Mouse (Mus musculus): Measurements from ENCODE around the gene Sprn. TPM values are rescaled to one million over a fixed set of nuclear protein-coding genes. Genes with fewer than 3 reads are reported as not detected.

Gene Sprn
- polyA plus RNA-seq, 1 experiment from 2014 or later, result 0.16 TPM

- H3K9ac ChIP-seq (ENCODE audit: low read depth, low read length), result no peak overlapping the region
- no peaks in the 10 kb centered on the region for H3K36me3 ChIP-seq (ENCODE audit: insufficient read depth, low read length)
- H3K4me2 ChIP-seq (ENCODE audit: low read length), result no peak overlapping the region
- 65% methylated on average over 2 of the region's 2 CpGs for WGBS
- no peaks in the 10 kb centered on the region for H3K27me3 ChIP-seq (ENCODE audit: insufficient read depth, low read length)
- H3K27ac ChIP-seq, result no peak overlapping the region
- no peaks in the 10 kb centered on the region for H3K9me3 ChIP-seq (replicated peaks; ENCODE audit: low read length)
- H3K4me1 ChIP-seq (replicated peaks; ENCODE audit: insufficient read depth, low read length), result no peaks in the 10 kb centered on the region
- DNase-seq (ENCODE audit: low spot score) (no peak), ATAC-seq (replicated peaks; ENCODE audit: low FRiP score, low read depth) (no peak)
- no peak for TF ChIP-seq CTCF (IDR thresholded peaks at IDR 0.05; ENCODE audit: low read depth)
- H3K4me3 ChIP-seq (replicated peaks; ENCODE audit: low read depth, low read length), result no peak overlapping the region
Measured at GRCm38 (mm10) chr7:140179176-140179575, 24.5 kb upstream of the Sprn start.

GRCm38 (mm10) chr7:140172936-140173335, 18.3 kb upstream of the Sprn start, which contains the start of gene Olfr523:
TSS of gene Olfr523 (plus strand) at chr7:140173217.
- no peak for TF ChIP-seq CTCF (IDR thresholded peaks at IDR 0.05; ENCODE audit: low read depth)
- 47% methylated on average over 1 of the region's 1 CpGs for WGBS

GRCm38 (mm10) chr7:140170863-140171262, 16.2 kb upstream of the Sprn start:
- H3K36me3 ChIP-seq (ENCODE audit: insufficient read depth, low read length), result no peaks in the 10 kb centered on the region
- H3K27ac ChIP-seq, result no peak overlapping the region
- no peak overlapping the region for H3K4me2 ChIP-seq (ENCODE audit: low read length)
- H3K27me3 ChIP-seq (ENCODE audit: insufficient read depth, low read length), result no peaks in the 10 kb centered on the region
- H3K4me3 ChIP-seq (replicated peaks; ENCODE audit: low read depth, low read length), result no peak overlapping the region
- H3K9me3 ChIP-seq (replicated peaks; ENCODE audit: low read length), result no peaks in the 10 kb centered on the region; the same call in 1 of the 2 replicates
- H3K4me1 ChIP-seq (replicated peaks; ENCODE audit: insufficient read depth, low read length), result no peaks in the 10 kb centered on the region
- TF ChIP-seq CTCF (IDR thresholded peaks at IDR 0.05; ENCODE audit: low read depth), result no peak
- no peak for DNase-seq (ENCODE audit: low spot score)
- ATAC-seq (replicated peaks; ENCODE audit: low FRiP score, low read depth), result no peak
- no peak overlapping the region for H3K9ac ChIP-seq (ENCODE audit: low read depth, low read length)
- 89% methylated on average over 3 of the region's 3 CpGs for WGBS

More at GRCm38 (mm10) chr7:140172936-140173335, 18.3 kb upstream of the Sprn start, which contains the start of gene Olfr523:
- H3K9me3 ChIP-seq (replicated peaks; ENCODE audit: low read length), result no peaks in the 10 kb centered on the region
- DNase-seq (ENCODE audit: low spot score), result no peak
- H3K4me3 ChIP-seq (replicated peaks; ENCODE audit: low read depth, low read length), result no peak within 1 kb of the TSS
- H3K27ac ChIP-seq, result no peak within 1 kb of the TSS
- H3K9ac ChIP-seq (ENCODE audit: low read depth, low read length), result no peak within 1 kb of the TSS
- H3K4me2 ChIP-seq (ENCODE audit: low read length), result no peak within 1 kb of the TSS
- H3K36me3 ChIP-seq (ENCODE audit: insufficient read depth, low read length), result no peaks in the 10 kb centered on the region
- no peaks in the 10 kb centered on the region for H3K4me1 ChIP-seq (replicated peaks; ENCODE audit: insufficient read depth, low read length)
- H3K27me3 ChIP-seq (ENCODE audit: insufficient read depth, low read length), result no peaks in the 10 kb centered on the region
- ATAC-seq (replicated peaks; ENCODE audit: low FRiP score, low read depth), result no peak

- ATAC-seq (replicated peaks; ENCODE audit: low FRiP score, low read depth) (no peak), DNase-seq (ENCODE audit: low spot score) (no peak)
- Histone ChIP-seq H3K4me3 (replicated peaks; ENCODE audit: low read depth, low read length) (no peak overlapping the region), H3K27ac (no peak overlapping the region), H3K36me3 (ENCODE audit: insufficient read depth, low read length) (no peaks in the 10 kb centered on the region), H3K9ac (ENCODE audit: low read depth, low read length) (no peak overlapping the region), H3K9me3 (replicated peaks; ENCODE audit: low read length) (no peaks in the 10 kb centered on the region; the same call in 1 of the 2 replicates), H3K4me2 (ENCODE audit: low read length) (no peak overlapping the region), H3K27me3 (ENCODE audit: insufficient read depth, low read length) (no peaks in the 10 kb centered on the region), H3K4me1 (replicated peaks; ENCODE audit: insufficient read depth, low read length) (no peaks in the 10 kb centered on the region)
- WGBS, result 70% methylated on average over 4 of the region's 4 CpGs
- TF ChIP-seq CTCF (IDR thresholded peaks at IDR 0.05; ENCODE audit: low read depth), result no peak
Measured at GRCm38 (mm10) chr7:140169386-140169785, 14.7 kb upstream of the Sprn start.

- H3K9me3 ChIP-seq (replicated peaks; ENCODE audit: low read length), result no peaks in the 10 kb centered on the region; the same call in 1 of the 2 replicates
- no peaks in the 10 kb centered on the region for H3K4me1 ChIP-seq (replicated peaks; ENCODE audit: insufficient read depth, low read length)
- no peak overlapping the region for H3K9ac ChIP-seq (ENCODE audit: low read depth, low read length)
- no peak for ATAC-seq (replicated peaks; ENCODE audit: low FRiP score, low read depth)
- H3K4me2 ChIP-seq (ENCODE audit: low read length), result no peak overlapping the region
- no peak for DNase-seq (ENCODE audit: low spot score)
- 86% methylated on average over 1 of the region's 1 CpGs for WGBS
- TF ChIP-seq CTCF (IDR thresholded peaks at IDR 0.05; ENCODE audit: low read depth), result no peak
- H3K4me3 ChIP-seq (replicated peaks; ENCODE audit: low read depth, low read length), result no peak overlapping the region
- H3K27me3 ChIP-seq (ENCODE audit: insufficient read depth, low read length), result no peaks in the 10 kb centered on the region
- H3K27ac ChIP-seq, result no peak overlapping the region
- no peaks in the 10 kb centered on the region for H3K36me3 ChIP-seq (ENCODE audit: insufficient read depth, low read length)
Measured at GRCm38 (mm10) chr7:140167950-140168349, 13.3 kb upstream of the Sprn start.

- TF ChIP-seq CTCF (IDR thresholded peaks at IDR 0.05; ENCODE audit: low read depth), result no peak
- no peak within 1 kb of the TSS for H3K9ac ChIP-seq (ENCODE audit: low read depth, low read length)
- no peak within 1 kb of the TSS for H3K4me2 ChIP-seq (ENCODE audit: low read length)
- H3K36me3 ChIP-seq (ENCODE audit: insufficient read depth, low read length), result no peaks in the 10 kb centered on the region
- 61% methylated on average over 7 of the region's 7 CpGs for WGBS
- no peak within 1 kb of the TSS for H3K4me3 ChIP-seq (replicated peaks; ENCODE audit: low read depth, low read length)
- H3K4me1 ChIP-seq (replicated peaks; ENCODE audit: insufficient read depth, low read length), result no peaks in the 10 kb centered on the region
- no peak for ATAC-seq (replicated peaks; ENCODE audit: low FRiP score, low read depth)
- DNase-seq (ENCODE audit: low spot score), result no peak
- no peaks in the 10 kb centered on the region for H3K27me3 ChIP-seq (ENCODE audit: insufficient read depth, low read length)
- no peak within 1 kb of the TSS for H3K27ac ChIP-seq
- H3K9me3 ChIP-seq (replicated peaks; ENCODE audit: low read length), result no peaks in the 10 kb centered on the region; the same call in 1 of the 2 replicates
Measured at GRCm38 (mm10) chr7:140164664-140165063, 10.0 kb upstream of the Sprn start, which contains the start of gene Olfr522. TSS of gene Olfr522 (minus strand) at chr7:140164764.

GRCm38 (mm10) chr7:140160363-140160762, 5.7 kb upstream of the Sprn start:
- Histone ChIP-seq H3K4me3 (replicated peaks; ENCODE audit: low read depth, low read length) (no peak overlapping the region), H3K4me1 (replicated peaks; ENCODE audit: insufficient read depth, low read length) (no peaks in the 10 kb centered on the region), H3K36me3 (ENCODE audit: insufficient read depth, low read length) (no peaks in the 10 kb centered on the region), H3K27me3 (ENCODE audit: insufficient read depth, low read length) (no peaks in the 10 kb centered on the region), H3K9ac (ENCODE audit: low read depth, low read length) (no peak overlapping the region), H3K4me2 (ENCODE audit: low read length) (no peak overlapping the region), H3K9me3 (replicated peaks; ENCODE audit: low read length) (no peaks in the 10 kb centered on the region), H3K27ac (no peak overlapping the region)
- 82% methylated on average over 3 of the region's 3 CpGs for WGBS
- DNase-seq (ENCODE audit: low spot score) (no peak), ATAC-seq (replicated peaks; ENCODE audit: low FRiP score, low read depth) (no peak)
- TF ChIP-seq CTCF (IDR thresholded peaks at IDR 0.05; ENCODE audit: low read depth), result no peak

Data from kidney, postnatal 0 days (tissue).